ENCODE assay signal across 10 mouse cellular contexts in genomic region chr4:95738179-95738578, GRCm38 (mm10).
DNase-seq lines count a peak whose midpoint lies in the region; ATAC-seq lines count a peak whose summit lies in the region.
"Had no signal": no experiment of that assay in that cellular context is flagged by ENCODE, and none has a peak within 500 bp of the region (broad histone marks: within the 10 kb centered on the region; RNA-seq: fewer than 3 reads in every experiment).

No protein-coding gene starts in this region.

- peak; percentile 79 for ATAC-seq in intestine, embryonic 16.5 days
- ATAC-seq in liver, embryonic 11.5 days (replicated peaks; ENCODE audit: low FRiP score): no peak
- ATAC-seq: forebrain, embryonic 14.5 days had no signal

- H3K9ac ChIP-seq in intestine, embryonic 16.5 days (ENCODE audit: low read depth, low read length): no peak overlapping the region
- H3K9ac ChIP-seq in liver, embryonic 11.5 days (ENCODE audit: low read depth, low read length): no peak overlapping the region
- H3K9ac ChIP-seq: neural tube, embryonic 12.5 days had no signal

- H3K27me3 ChIP-seq in intestine, embryonic 16.5 days (replicated peaks; ENCODE audit: control insufficient read depth, insufficient read depth, low read length): no peaks in the 10 kb centered on the region
- H3K27me3 ChIP-seq in liver, embryonic 11.5 days (replicated peaks; ENCODE audit: control insufficient read depth, insufficient read depth, low read length): no peaks in the 10 kb centered on the region
- H3K27me3 ChIP-seq: neural tube, embryonic 12.5 days had no signal

- peak overlapping the region; percentile 82 for H3K27ac ChIP-seq in intestine, embryonic 16.5 days (ENCODE audit: low read length)
- peak overlapping the region; percentile 45; the same call in 1 of the 2 replicates for H3K27ac ChIP-seq in liver, embryonic 11.5 days (ENCODE audit: low read depth, low read length)
- H3K27ac ChIP-seq: neural tube, embryonic 12.5 days had no signal

- H3K9me3 ChIP-seq in intestine, embryonic 16.5 days (ENCODE audit: control insufficient read depth, low read length): no peaks in the 10 kb centered on the region
- H3K9me3 ChIP-seq in liver, embryonic 11.5 days (ENCODE audit: control insufficient read depth, low read length): no peaks in the 10 kb centered on the region
- H3K9me3 ChIP-seq: neural tube, embryonic 12.5 days had no signal

- 12% methylated on average over 5 of the region's 5 CpGs for WGBS in intestine, embryonic 16.5 days
- 33% methylated on average over 5 of the region's 5 CpGs for WGBS in liver, embryonic 11.5 days

- no peak overlapping the region for H3K4me2 ChIP-seq in intestine, embryonic 16.5 days (ENCODE audit: low read depth, low read length)
- H3K4me2 ChIP-seq in liver, embryonic 11.5 days: no peak overlapping the region
- H3K4me2 ChIP-seq: neural tube, embryonic 12.5 days had no signal

- intact Hi-C loops in left cerebral cortex, postnatal 25 days (cut with DNase I): no loop called here

- no peaks in the 10 kb centered on the region for H3K36me3 ChIP-seq in intestine, embryonic 16.5 days (ENCODE audit: control insufficient read depth, insufficient read depth, low read length)
- no peaks in the 10 kb centered on the region for H3K36me3 ChIP-seq in liver, embryonic 11.5 days (ENCODE audit: control insufficient read depth, insufficient read depth, low read length)
- H3K36me3 ChIP-seq: neural tube, embryonic 12.5 days had no signal

- peak; percentile 87 to 95 for DNase-seq in adrenal gland, adult (ENCODE audit: inconsistent age in 2 of 2, low spot score in 1 of 2)
- DNase-seq in adrenal gland, postnatal 4 days (ENCODE audit: low spot score in 2 of 2): no peak
- DNase-seq in adrenal gland, adult 2 months: peak; percentile 89
- no peak for DNase-seq in liver, embryonic 11.5 days (ENCODE audit: low spot score)
- DNase-seq in left cerebral cortex, postnatal 25 days (ENCODE audit: low spot score in 2 of 2): no peak
- DNase-seq in cerebellum, adult 18-20 months: no peak
- no peak for DNase-seq in cerebellum, adult 9-10 months

- peaks cover 29% of the 10 kb centered on the region for H3K4me1 ChIP-seq in intestine, embryonic 16.5 days (ENCODE audit: control insufficient read depth, insufficient read depth, low read length)
- H3K4me1 ChIP-seq in liver, embryonic 11.5 days (replicated peaks; ENCODE audit: control insufficient read depth, insufficient read depth, low read length): peaks cover 7% of the 10 kb centered on the region; the same call in 1 of the 2 replicates

- H3K4me3 ChIP-seq in intestine, embryonic 16.5 days (ENCODE audit: low read length): no peak overlapping the region
- H3K4me3 ChIP-seq in liver, embryonic 11.5 days (ENCODE audit: low read depth, low read length): no peak overlapping the region
- H3K4me3 ChIP-seq: neural tube, embryonic 12.5 days had no signal

Comparison
In these comparisons a context has a peak if more than half of its experiments do, and no peak if none do; other contexts are left out.
1. DNase-seq: peak in adrenal gland, adult (2 of 2) and adrenal gland, adult 2 months (single experiment); none in adrenal gland, postnatal 4 days (0 of 2), liver, embryonic 11.5 days (single experiment), left cerebral cortex, postnatal 25 days (0 of 2), cerebellum, adult 18-20 months (0 of 2) and cerebellum, adult 9-10 months (single experiment).